Mouse (Mus musculus) erythroblast, embryonic 14.5 days (primary cell): ENCODE results near the gene Slc16a13.

ENCODE experiments used
- GATA1 ChIP-seq: IDR thresholded peaks from 2 replicates; pipeline ENCODE4 v1.6.1; 2012; ENCODE audit warnings: low read length, inconsistent platforms, mixed read lengths
- TAL1 ChIP-seq: IDR thresholded peaks from 3 replicates; pipeline ENCODE4 v1.6.1; 2012; ENCODE audit warnings: low read length, inconsistent platforms, mixed read lengths

- TF ChIP-seq TAL1 (no peak), GATA1 (no peak)
Observed at GRCm38 (mm10) chr11:70191188-70191587, 29.7 kb downstream of the Slc16a13 start.
